Mouse (Mus musculus) neural tube, embryonic 11.5 days (tissue): ENCODE measurements around the gene Fxyd3. TPM values are rescaled to one million over a fixed set of nuclear protein-coding genes. Genes with fewer than 3 reads are reported as not detected.

Experiments
- ATAC-seq: fragments of 200-750 bp; cut with Nextera tagmentation; 2 replicates; pipeline ENCODE4 v1.8.0; 2017; ENCODE audit warnings: moderate number of reproducible peaks, mild to moderate bottlenecking, moderate TSS enrichment, moderate library complexity; ENCODE audit not compliant: insufficient read depth, low FRiP score, low TSS enrichment
- DNase-seq: peaks from one replicate; pipeline ENCODE4 v3.0.0-alpha.2; 2015; ENCODE audit warnings: low spot score
- H3K27ac ChIP-seq: fragments of 300-500 bp; sonication (generic); 2 replicates; pipeline ENCODE4 v1.5.1; 2014; ENCODE audit warnings: low read depth, mild to moderate bottlenecking, low read length
- H3K27me3 ChIP-seq: fragments of 300-500 bp; sonication (generic); 2 replicates; pipeline ENCODE4 v1.6.1; 2014; ENCODE audit warnings: mild to moderate bottlenecking, low read length, mixed read lengths; ENCODE audit not compliant: control insufficient read depth, insufficient read depth
- H3K36me3 ChIP-seq: fragments of 300-500 bp; sonication (generic); 2 replicates; pipeline ENCODE4 v1.6.1; 2014; ENCODE audit warnings: mild to moderate bottlenecking, low read length, moderate library complexity, mixed read lengths; ENCODE audit not compliant: control insufficient read depth, insufficient read depth
- H3K4me1 ChIP-seq: fragments of 300-500 bp; sonication (generic); 2 replicates; pipeline ENCODE4 v1.6.1; 2014; ENCODE audit warnings: low read length, mixed read lengths; ENCODE audit not compliant: control insufficient read depth, insufficient read depth
- H3K4me2 ChIP-seq: fragments of 300-500 bp; sonication (generic); 2 replicates; pipeline ENCODE4 v1.6.1; 2014; ENCODE audit warnings: low read depth, mild to moderate bottlenecking, moderate library complexity
- H3K4me3 ChIP-seq: fragments of 300-500 bp; sonication (generic); 2 replicates; pipeline ENCODE4 v1.5.1; 2014; ENCODE audit warnings: low read depth, low read length
- H3K9ac ChIP-seq: fragments of 300-500 bp; sonication (generic); 2 replicates; pipeline ENCODE4 v1.6.1; 2014; ENCODE audit warnings: mild to moderate bottlenecking, low read length
- H3K9me3 ChIP-seq: fragments of 300-500 bp; sonication (generic); 2 replicates; pipeline ENCODE4 v1.6.1; 2016; ENCODE audit warnings: low read length; ENCODE audit not compliant: control insufficient read depth
- WGBS: fragments of 180-500 bp; shearing (Covaris S2); extraction: QIAGEN DNeasy Blood & Tissue Kit; methylation state at CpG from one replicate; pipeline ENCODE4 v1.1.7; 2014; 5-methylcytosine and 5-hydroxymethylcytosine counted together
- polyA plus RNA-seq: library from polyadenylated mRNA; unstranded; fragments of >200 nt; fragmentation: Nextera tagmentation; extraction: Ambion mirVana; gene quantifications from 2 replicates; pipeline ENCODE4 v1.2.1, GENCODE M21; 2014

Fxyd3 gene
- polyA plus RNA-seq, 1 experiment from 2014 or later, result 7.7 TPM

DNA sequence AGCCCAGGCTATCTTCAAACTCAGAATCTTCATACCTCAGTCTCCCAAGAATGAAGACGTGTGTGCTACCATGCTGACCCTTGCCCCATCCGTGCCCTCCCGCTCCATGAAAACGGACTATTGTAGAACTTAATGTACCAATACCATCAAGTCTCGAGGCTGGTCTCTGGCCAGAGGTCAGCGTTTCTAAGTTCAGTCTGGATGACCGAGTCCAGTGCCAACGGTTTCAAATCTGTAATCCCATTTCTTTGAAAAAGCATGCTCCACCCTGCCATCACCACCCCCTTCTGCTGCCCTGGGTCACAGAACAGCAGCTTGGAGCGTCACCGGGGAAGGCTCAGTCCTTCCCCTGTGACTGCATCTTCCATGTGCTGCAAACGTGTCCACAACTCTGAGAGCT lies 31.3 kb upstream of the Fxyd3 start:
- Histone ChIP-seq H3K27me3 (no peaks in the 10 kb centered on the region), H3K27ac (no peak overlapping the region), H3K9me3 (no peaks in the 10 kb centered on the region), H3K4me1 (no peaks in the 10 kb centered on the region), H3K36me3 (no peaks in the 10 kb centered on the region), H3K4me2 (no peak overlapping the region), H3K4me3 (no peak overlapping the region), H3K9ac (no peak overlapping the region)
- ATAC-seq, result no peak
- no peak for DNase-seq
- WGBS, result 87% methylated on average over 11 of the region's 11 CpGs

DNA sequence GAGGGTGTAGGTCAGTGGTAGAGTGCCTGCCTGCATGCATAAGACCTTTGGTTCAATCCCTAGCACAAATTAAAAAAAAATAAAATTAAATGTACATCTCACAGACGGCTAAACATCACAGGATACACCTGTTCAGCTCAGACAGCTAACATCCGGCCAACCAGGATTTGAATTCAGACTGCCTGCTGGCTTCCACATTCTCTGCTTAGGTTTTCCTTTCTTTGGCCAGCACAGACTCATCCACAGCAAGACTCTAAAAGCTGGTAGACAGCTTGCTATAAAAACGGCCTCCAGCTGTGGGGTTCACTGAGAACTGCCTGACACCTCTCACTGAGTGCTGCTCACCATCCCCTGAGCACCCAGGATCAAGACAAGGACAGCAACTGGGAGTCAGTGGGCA lies 29.7 kb upstream of the Fxyd3 start:
- DNase-seq (no peak), ATAC-seq (no peak)
- no peak overlapping the region for H3K27ac ChIP-seq
- 52% methylated on average over 3 of the region's 3 CpGs for WGBS
- H3K27me3 ChIP-seq, result no peaks in the 10 kb centered on the region
- H3K9ac ChIP-seq, result no peak overlapping the region
- H3K4me3 ChIP-seq, result no peak overlapping the region
- H3K9me3 ChIP-seq, result no peaks in the 10 kb centered on the region
- H3K36me3 ChIP-seq, result no peaks in the 10 kb centered on the region
- no peak overlapping the region for H3K4me2 ChIP-seq
- no peaks in the 10 kb centered on the region for H3K4me1 ChIP-seq

DNA sequence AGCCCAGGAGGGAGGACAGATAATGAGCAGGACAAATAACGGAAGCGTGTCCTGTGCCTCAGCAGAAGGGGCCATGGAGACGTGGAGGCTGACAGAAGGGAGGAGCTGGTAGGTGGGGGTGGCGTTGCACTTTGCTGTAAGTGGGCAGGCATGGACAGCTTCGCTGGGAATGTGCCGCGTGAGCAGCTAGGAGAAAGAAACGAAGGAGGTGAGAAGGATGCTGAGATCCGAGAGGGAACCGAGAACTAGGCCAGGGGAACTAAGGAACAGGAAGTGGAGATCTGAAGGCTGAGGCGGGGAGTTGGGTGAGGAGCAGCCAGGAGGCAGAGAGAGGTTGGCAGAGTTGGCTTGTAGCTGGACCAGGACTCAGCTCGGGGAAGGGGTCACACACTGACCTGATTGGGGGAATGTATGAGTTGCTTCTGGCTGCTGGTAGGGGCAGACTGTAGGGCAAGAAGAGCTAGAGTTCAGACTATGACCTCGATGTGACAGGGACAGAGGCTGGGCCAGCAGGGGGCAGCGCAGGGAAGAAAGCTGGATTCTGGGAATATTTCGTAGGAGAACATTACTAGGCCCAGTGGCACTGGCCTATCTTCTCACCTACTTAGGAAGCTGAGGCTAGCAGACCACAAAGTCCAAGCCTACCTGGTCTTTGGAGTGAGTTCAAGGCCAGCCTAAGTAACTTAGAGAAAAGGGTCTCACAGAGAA lies 28.7 kb upstream of the Fxyd3 start:
- DNase-seq, result peak; percentile 65

DNA sequence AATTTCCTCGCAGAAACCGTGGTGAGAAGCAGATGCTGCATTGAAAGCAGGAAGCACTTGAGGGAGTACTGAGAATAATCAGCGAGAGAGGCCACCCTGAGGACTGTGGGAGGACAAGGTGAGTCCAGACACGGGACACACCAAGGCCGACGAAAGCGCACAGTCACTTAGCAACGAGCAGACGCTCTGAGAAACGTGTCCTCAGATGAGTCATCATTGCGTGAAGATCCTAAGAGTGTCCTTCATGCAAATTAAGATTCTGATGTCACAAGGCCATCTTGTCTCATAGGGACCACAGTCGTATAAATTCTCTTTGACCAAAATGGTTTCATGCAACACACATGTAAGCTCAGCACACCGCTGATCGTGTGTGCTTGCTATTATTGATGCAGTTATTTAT lies 24.3 kb upstream of the Fxyd3 start:
- no peaks in the 10 kb centered on the region for H3K4me1 ChIP-seq
- no peak overlapping the region for H3K4me3 ChIP-seq
- ATAC-seq, result no peak
- H3K9me3 ChIP-seq, result no peaks in the 10 kb centered on the region
- 86% methylated on average over 14 of the region's 14 CpGs for WGBS
- H3K27me3 ChIP-seq, result no peaks in the 10 kb centered on the region
- H3K36me3 ChIP-seq, result no peaks in the 10 kb centered on the region
- DNase-seq, result no peak
- H3K9ac ChIP-seq, result no peak overlapping the region
- H3K4me2 ChIP-seq, result no peak overlapping the region
- no peak overlapping the region for H3K27ac ChIP-seq

More for the DNA sequence above, 28.7 kb upstream of the Fxyd3 start:
- Histone ChIP-seq H3K9me3 (no peaks in the 10 kb centered on the region), H3K4me1 (no peaks in the 10 kb centered on the region), H3K9ac (no peak overlapping the region), H3K4me3 (no peak overlapping the region), H3K27ac (no peak overlapping the region), H3K36me3 (no peaks in the 10 kb centered on the region), H3K27me3 (no peaks in the 10 kb centered on the region), H3K4me2 (no peak overlapping the region)
- ATAC-seq, result no peak
- WGBS, result 64% methylated on average over 15 of the region's 15 CpGs

DNA sequence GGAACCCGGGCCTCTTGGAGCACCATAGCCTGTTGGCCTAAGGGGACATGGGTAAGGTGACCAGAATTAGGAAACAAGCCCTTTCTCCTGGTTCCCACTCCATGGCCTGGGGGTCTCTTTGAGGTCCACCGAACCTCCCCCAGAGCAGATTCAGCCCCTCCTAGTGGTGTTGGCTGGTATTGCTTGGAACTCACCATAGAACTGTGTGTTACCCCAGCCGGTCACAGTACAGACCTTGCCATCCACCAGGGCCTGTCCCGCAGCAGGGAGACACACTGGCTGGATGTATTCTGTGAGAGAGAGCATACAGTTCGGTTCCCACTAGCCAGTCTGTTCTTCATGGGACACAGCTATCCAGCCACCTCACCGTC lies 23.1 kb upstream of the Fxyd3 start:
- no peak for DNase-seq
- ATAC-seq, result no peak
- Histone ChIP-seq H3K4me1 (no peaks in the 10 kb centered on the region), H3K4me3 (no peak overlapping the region), H3K27ac (no peak overlapping the region), H3K36me3 (no peaks in the 10 kb centered on the region), H3K9ac (no peak overlapping the region), H3K9me3 (no peaks in the 10 kb centered on the region), H3K27me3 (no peaks in the 10 kb centered on the region), H3K4me2 (no peak overlapping the region)
- WGBS, result 85% methylated on average over 6 of the region's 6 CpGs

DNA sequence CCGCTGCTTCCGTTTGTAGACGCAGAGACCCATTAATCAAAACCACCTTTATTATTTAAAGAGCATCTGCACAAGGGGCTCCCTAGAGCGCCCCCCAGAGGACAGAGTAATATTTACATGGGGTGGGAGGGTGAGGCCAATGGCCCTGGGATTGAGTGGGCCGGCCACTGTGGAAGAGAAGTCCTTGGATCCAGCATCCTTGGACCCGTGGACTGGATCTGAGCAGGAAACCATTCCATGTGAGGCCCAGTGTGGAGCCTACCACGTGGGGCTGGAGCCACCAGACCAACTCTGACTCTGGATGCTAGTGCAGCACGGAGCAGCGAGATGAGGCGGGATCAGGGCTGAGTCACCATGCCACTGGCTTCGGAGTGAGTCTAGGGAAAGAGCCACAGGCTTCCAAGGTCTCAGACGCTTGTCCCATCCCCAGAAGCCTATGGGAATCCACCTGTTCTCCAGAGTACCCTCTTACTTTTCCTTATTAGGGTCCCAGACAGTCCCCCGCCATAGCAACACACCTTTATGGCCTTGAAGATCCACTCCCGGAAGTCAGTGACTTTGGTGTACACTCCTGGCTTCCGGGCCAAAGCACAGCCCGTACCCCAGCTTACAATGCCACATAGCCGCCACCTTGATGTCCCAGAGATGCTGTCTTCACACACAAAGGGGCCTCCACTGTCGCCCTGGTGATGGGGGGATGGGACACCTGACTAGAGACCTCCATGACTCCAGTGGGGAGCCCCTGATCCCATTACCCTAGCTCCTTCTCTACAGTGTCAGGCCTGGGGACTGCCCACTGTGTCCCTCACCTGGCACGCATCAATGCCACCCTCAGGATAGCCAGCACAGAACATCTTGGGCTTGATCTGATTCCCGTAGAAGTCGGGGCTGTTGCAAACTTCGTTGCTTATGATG lies 22.4 kb upstream of the Fxyd3 start:
- H3K4me3 ChIP-seq, result no peak overlapping the region
- no peak overlapping the region for H3K4me2 ChIP-seq
- no peaks in the 10 kb centered on the region for H3K36me3 ChIP-seq
- H3K9me3 ChIP-seq, result no peaks in the 10 kb centered on the region
- H3K4me1 ChIP-seq, result no peaks in the 10 kb centered on the region
- no peak overlapping the region for H3K9ac ChIP-seq
- WGBS, result 80% methylated on average over 22 of the region's 22 CpGs
- DNase-seq (peak; percentile 14), ATAC-seq (no peak)
- no peaks in the 10 kb centered on the region for H3K27me3 ChIP-seq
- H3K27ac ChIP-seq, result no peak overlapping the region

DNA sequence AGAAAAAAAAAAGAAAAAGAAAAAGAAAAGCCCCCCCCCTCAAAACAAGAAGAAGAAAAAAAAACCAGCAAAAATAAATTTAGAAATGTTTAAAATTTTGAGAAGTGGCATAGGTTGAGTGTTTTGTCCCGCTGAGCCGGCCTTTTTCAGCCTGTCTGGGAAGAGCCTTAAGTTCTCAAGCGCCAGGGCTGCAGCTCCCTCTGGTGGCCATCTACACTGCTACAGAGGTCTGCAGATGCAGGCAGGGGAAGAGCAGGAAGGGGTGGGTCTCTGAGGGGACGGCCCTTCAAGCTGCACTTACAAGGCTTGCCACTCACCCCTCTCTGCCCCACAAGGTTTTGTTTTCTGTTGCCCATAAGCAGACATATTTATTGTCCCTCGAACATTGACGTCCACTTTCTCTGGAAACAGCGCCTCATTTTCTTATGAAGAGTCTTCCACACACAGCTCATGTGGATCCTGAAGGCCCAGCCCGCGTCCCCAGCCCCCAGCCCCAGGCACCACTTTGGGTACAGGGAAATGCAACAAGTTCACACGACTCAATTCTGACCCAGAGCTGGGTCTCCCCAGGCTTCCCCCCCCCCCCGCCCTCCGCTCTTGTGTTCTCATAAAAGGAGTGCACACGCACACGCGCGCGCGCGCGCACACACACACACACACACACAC lies 21.2 kb upstream of the Fxyd3 start:
- 0 out of 2 replicates have a peak overlapping the region, but pooled peaks have one; percentile 1 for H3K4me3 ChIP-seq
- no peaks in the 10 kb centered on the region for H3K4me1 ChIP-seq
- no peaks in the 10 kb centered on the region for H3K9me3 ChIP-seq
- H3K4me2 ChIP-seq, result peak overlapping the region; percentile 29; the same call in 1 of the 2 replicates
- H3K27ac ChIP-seq, result no peak overlapping the region
- ATAC-seq, result peak; percentile 91
- H3K36me3 ChIP-seq, result no peaks in the 10 kb centered on the region
- H3K27me3 ChIP-seq, result no peaks in the 10 kb centered on the region
- WGBS, result 19% methylated on average over 11 of the region's 20 CpGs
- H3K9ac ChIP-seq, result no peak overlapping the region
- DNase-seq, result peak; percentile 92

DNA sequence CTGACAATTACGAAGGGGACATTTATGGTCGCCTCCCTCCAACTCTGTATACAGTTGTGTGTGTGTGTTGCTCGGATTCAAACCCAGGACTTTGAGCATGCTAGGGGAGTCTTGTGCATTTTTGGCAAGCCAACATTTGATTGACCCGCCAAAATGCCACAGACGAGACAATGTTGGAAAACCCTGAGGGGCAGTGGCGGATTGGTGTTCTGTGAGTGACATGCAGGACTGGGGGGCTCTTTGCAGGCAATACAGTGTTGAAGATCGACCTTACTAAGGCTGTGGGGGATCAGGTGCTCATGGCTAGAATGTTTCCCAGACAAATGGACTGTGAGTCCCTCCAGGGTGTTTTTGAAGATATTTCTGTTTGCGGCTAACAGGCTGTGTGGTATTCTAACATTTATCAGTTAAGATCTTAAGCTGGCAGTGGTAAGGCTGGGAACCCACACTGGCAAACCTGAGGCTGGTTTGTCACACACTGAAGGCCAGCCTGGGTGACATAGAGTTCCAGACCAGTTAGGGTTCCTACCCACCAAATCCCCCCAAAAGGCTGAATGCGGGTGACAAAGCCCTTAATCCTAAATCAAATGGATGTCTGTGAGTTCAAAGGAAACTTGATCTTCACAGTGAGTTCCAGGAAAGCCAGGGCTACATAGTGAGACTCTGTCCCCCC lies 20.5 kb upstream of the Fxyd3 start:
- ATAC-seq (no peak), DNase-seq (no peak)
- no peak overlapping the region for H3K4me3 ChIP-seq
- no peaks in the 10 kb centered on the region for H3K4me1 ChIP-seq
- no peaks in the 10 kb centered on the region for H3K27me3 ChIP-seq
- no peak overlapping the region for H3K9ac ChIP-seq
- no peak overlapping the region for H3K4me2 ChIP-seq
- no peaks in the 10 kb centered on the region for H3K36me3 ChIP-seq
- H3K27ac ChIP-seq, result no peak overlapping the region
- WGBS, result 72% methylated on average over 9 of the region's 9 CpGs
- no peaks in the 10 kb centered on the region for H3K9me3 ChIP-seq
